Mouse (Mus musculus) thymus, postnatal 14 days (tissue): ENCODE data around the gene Snx6.
A peak's percentile ranks its signal among the peaks of the same experiment; 100 is the strongest.

Source experiments
- DNase-seq: peaks from one replicate; pipeline ENCODE4 v3.0.0; 2021

Gene Snx6

GRCm38 (mm10) chr12:54697791-54698250 lies 97.7 kb downstream of the Snx6 start:
- peak; percentile 12 for DNase-seq

DNA sequence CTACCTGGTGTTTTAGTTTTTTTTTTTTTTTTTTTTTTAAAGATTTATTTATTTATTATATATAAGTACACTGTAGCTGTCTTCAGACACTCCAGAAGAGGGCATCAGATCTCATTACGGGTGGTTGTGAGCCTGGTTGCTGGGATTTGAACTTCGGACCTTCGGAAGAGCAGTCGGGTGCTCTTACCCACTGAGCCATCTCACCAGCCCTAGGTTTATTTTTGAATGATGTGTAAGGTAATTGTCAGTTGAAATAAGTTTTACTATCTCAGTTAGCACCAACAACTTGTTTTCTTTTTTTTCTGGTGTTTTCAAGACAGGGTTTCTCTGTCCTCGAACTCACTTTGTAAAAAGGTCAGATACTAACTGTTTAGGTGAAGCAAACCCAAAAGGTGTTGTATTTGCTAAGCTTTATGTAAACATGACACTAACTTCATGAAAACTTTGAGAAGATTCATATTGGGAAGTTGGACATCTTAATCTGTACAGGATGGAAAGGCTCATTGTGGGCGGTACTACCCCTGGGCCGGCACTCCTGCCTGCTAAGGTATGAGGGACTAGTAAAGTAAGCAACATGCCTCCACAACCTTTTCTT lies 98.4 kb downstream of the Snx6 start:
- peak; percentile 44 for DNase-seq
